Mouse (Mus musculus): Measurements from ENCODE around the gene Prkag1.

Gene Prkag1

DNA sequence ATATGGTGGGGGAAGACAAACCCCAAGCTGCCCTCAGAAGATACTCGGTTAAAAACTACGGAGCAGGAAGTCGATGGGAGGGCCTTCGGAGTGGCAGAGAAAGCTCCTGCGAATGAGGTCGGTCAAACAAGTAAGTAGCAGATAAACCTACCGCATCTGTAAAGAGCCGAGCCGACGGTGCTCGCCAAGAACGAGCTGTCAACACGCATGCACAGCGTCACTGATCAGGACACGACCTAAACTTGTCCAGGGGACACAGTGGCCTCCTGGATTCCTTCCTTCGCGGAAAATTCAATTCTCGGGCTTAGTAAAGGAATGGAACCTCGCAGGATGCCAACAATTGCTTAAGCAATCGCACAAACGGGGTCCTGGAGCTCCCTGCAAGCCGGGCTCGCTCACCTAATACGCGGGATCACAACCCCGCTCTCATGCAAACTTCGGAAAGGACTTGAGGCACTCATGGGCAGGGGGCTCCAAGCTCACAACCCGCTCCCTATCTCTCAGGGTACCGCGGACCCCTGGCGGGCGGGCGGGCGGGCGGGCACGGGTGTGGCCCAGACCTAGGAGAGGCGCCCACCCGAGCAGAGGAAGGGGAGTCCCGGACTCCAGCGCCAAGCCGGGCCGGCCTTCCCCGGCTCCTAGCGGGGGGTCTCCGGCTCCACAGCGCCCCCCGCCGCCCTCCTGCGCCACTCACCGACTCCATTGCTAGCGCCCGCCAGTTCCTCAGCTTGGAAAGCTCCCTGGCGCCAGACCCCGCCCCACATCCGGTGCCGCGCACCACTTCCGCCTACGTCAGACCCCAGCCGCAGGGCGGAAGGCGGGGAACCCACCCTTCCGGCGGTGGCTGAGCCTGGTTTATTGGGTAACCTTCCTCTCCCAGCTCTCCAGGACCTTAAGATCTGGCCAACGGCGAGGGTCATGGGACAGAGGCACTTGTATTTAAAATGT, at the start of gene Prkag1:
Gene Prkag1 (minus strand): TSS at position 786 of the 948 bp plus-strand sequence.
- peak; percentile 97 for DNase-seq (ENCODE audit: low spot score in 2 of 2)

DNA sequence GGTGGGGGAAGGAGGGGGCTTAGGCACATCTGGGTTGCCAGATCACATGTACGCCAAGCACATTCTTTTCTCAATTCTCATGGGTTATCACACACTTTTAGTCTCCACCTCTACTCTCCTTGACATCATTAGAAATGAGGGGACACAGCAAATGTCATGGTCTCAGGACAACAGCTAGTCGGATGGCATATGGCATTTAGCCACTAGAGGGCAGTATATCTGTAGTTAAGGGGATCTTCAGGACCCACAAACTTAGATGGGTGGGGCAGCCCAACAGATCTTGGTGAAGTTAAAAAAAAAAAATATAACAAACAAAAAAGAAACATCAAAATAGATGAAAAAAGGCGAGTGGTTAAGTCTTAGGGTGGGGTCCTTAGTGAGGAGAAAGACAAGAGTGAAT, 46.0 kb upstream of the Prkag1 start:
- peak in 1 of 2 experiments; percentile 77 for DNase-seq (ENCODE audit: low spot score in 2 of 2)

DNA sequence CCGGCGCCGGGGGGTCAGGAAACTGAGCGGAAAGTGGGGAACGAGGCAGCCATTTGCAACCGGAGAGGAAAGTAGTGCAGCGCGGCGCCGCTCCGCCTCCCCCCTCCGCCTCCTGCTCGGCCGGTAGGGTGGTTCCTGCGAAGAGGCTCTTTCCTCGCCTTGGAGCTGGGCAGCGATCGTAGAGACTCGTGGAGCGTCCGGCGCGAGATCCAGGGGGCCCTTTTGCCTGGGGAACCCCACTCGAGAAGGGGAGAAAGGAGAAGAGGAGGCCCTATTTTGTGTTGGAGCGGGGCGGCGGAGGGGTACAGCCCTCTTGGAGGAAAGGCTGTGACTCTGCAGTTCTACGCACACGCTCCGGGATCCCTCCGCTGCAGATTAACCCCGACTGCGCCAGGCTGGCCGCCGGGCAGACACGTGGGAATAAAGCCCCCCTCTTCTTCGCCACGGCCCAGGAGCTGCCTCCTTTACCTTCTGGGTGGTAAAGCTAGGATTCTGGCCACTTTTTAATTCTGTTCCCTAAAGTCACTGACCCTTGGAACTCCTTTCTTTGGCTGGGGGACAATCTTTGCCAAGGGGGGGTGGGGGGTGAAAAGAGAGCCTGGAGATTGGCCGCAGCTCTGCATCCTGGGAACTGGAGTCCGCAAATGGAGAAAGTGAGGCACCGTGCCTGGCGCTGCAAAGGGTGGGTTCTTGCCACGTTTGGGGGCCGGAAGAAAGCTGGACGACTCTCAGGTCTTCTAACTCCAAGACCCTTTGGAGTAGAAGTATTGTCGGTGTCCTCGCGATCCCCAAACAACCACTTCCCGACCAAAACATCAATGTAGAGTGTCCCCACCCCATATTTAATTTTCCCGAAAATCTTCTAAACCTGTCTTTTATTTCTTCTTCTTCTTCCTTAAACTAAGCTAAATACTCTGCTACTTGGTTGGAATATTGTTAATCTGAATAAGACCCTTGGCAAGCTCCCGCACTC, 40.9 kb upstream of the Prkag1 start:
- peak; percentile 90 to 95 for DNase-seq (ENCODE audit: low spot score in 2 of 2)

DNA sequence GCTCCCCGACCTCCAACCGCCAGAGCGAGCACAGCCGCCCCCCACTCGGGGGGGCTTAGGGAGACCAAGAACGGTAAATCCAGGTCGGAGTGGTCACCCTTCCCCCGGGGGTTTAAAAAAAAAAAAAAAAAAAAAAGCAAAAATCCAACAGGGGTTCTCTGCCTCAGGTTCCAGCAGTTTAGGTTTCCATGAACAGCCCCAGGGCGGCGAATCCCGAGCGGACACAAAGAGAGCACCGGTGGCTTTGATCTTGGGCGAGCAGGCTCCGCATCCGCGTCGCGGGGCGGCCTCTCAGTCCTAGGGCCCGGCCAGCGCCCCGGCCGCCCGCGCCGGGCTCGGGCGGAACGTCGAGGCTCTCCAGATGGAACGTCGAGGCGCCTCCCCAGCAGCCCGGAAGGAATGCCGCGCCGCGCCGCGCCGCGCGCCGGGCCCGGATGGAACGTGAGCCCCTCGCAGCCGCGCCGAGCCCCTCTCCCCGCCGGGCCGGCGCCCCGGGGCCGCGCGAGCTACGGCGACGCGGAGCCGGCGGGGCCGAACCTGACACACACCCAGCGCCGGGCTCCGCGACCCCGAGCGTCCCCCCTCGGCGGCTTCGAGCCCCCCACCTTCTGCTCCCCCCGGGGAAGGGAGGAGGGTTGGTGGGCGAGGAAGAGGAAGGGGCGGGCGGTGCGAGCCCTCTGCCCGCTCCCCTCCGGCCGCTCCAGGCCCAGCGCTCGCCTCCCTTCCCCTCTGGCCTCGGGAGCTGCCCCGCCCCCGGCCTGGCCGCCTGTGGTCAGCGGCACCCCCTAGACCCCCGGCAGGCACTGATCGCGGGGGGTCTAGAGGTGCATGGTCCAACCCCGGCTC, 40.0 kb upstream of the Prkag1 start, which contains the start of gene Kmt2d:
Gene Kmt2d (minus strand): TSS at position 135 of the 846 bp plus-strand sequence.
- DNase-seq (ENCODE audit: low spot score in 2 of 2) = no peak

DNA sequence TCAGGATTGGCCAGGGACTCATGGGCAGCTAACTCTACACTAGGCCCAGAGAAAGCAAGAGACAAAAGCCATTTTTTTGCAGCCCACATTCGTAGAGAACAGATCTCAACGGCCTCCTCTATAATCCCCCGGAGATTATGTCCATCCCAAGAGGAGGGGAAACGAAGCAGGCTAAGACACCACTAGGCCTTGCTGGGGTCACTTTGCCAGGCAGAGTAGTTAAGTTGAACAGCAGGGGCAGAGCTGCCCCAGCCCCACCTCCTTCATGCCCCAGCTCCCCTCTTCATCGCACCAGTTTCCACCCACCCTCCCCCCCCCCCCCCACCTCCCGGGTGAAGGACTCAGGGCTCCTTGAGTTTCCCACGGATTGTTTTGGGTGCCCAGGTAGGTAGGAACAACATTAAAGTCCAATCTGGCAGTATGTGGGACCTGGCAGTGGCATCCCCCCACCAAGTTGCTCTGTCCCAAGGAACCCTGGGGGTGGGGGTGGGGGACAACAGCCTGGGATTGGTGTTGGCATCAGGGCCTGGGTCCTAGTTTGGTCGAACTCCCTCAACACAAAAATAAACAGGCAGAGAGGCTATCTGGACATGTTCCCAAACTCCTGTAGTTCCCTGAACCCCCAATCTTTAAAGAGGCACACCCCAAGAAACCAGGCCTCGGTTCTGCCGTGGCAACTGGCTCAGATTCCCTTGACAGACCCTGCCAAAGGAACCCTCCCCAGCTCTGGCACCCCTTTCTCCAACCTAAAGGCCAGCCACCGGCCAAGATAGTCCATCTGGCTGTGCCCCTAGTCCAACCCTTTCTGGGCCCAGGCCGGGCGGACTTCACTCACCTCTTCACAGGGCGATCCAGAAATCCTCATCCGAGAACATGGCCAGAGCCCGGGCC, 39.1 kb upstream of the Prkag1 start:
- DNase-seq (ENCODE audit: low spot score in 2 of 2) = no peak

DNA sequence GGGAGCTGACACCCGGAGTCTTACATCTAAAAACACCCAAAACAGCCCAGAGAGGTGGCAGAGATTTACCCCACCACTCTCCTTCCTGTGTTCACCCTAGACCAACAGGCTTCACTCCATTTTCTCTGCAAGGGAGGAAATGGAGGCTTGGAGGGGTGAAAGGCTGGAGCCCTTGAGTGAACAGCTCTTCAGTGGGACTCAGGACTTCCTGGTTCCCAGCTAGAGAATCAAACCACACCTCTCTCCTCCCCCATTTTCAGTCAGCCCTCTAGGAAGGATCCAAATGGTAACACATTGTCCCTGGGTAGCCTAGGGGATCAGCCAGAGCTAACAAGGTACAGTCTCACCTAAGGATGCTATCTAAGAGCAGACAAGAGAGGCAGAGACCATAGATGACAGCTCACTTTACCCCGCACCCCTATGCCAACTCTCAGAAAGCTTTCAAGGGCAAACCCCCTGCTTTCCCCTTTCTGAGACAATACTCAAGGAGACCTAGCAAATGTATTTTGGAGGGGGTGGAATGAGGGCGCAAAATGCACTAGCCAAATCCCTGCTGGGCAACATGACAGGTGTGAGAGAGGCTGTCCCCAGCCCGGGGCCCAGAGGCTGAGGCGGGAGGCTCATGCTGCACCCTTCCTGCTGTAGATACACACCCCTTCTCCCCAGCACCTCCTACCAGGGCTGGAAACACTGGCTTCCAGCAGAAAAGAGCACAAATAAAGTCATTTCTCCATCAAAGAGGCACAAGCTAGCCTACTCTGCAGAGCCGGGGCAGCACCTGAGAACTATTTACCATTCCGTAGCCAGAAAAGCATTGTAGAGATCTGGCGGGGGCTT, 38.2 kb upstream of the Prkag1 start:
- DNase-seq (ENCODE audit: low spot score in 2 of 2) = no peak

DNA sequence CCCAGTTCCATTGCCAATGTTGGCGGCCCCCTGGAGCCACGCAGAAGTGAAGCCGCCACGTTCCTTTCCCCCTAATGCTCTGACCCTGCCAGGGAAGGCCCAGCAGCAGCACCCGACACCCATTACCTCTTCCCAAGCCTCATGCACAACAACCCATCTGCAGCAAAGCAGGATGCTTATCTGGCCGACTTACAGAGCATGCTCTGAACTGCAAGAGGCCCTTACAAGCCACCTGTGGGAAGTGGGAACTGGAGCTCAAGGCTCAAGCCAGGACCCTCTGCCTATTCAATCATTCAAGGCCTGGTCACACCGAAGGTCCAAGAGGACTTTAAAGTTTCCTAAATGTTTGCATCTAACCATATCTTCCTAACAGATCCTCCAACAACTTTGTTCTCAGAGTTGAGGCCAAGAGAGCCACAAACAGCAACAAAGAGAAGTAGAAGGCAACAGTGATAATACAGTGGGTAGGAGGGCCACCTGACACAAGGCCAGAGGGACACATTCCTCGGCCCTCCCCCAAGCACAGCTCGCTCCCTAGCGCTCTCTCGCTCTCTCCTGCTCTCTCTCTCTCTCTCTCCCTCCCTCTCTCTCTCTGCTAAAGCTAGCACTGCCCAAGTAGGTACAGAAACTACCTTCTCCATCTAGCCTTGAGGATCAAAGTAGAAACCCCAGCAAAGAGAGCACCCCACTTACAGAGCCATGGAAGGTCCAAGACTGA, 37.2 kb upstream of the Prkag1 start:
- DNase-seq (ENCODE audit: low spot score in 2 of 2) = no peak

DNA sequence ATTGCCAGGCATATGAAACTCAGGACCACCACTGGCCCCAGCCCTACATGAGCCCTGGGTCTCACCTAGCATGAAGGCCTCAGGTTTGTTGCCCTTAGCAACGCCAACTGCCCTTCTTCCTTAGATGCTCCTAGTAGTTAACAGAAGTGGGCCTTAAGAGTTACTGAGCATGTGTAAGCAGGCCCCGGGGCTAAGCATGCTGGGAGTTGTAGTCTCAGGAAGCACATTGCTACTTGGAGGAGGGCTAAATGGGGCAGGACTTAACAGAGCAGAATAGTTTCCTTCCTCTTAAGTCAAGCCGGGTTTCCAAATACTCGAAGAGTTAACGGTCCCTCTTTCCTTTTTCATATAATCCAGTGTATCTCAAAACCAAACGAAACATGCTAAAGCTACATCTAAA, 36.0 kb upstream of the Prkag1 start:
- peak; percentile 74 to 79 for DNase-seq (ENCODE audit: low spot score in 2 of 2)

DNA sequence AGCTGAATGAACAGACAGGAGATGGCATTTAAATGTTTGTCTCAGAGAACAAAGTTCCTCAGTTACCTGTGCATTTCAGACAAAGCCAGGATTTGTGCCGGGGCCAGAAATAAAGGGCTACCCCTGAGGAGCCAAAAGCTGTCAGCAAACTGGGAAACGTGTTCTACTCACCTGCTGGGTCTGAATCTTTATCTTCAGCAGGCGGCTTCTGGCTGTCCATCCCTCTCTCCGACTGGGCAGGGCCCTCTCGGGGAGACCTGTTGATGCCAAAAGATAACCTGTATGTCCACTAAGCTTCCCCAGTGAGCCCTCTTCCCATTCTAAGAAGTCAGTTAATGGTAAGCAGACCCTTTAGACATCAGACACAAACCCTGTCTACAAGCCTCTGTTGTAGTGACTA, 35.2 kb upstream of the Prkag1 start:
- no peak for DNase-seq (ENCODE audit: low spot score in 2 of 2)

DNA sequence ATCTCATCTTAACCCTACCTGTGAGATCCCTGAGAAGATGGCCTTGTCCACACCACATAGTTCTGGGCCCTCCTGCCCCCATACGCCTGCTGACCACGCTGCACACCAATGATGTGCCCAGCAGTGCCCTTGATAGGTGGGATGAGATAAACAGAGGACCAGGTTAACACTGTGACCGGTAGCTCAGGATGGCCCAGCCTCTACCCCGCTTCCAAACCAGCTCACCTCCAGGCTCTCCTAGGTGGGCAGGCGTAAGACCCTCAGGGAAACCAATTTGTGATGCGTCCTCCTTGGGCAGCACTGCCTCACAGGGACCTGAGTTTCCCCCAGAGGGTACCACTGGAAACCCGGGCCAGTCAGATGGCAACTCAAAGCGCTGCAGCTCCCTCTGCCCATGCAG, 34.5 kb upstream of the Prkag1 start:
- no peak for DNase-seq (ENCODE audit: low spot score in 2 of 2)

DNA sequence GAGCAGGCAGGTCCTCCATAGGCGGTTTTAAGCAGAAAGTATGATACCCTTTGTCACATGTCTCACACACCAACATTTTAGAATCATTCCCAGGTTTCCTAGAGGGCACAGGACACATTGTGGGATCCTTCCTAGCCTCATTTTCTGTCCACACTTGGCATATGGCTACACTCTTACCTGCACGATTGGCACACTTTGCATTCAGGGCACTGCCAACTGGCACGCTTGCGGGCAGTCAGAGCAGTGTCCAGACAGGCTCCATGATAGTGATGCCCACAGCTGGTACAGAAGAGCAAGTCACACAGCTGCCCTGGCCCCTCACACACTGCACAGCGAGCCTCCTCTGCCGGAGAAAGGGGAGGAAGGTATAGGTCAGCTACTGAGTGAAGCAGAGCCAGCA, 33.6 kb upstream of the Prkag1 start:
- DNase-seq (ENCODE audit: low spot score in 2 of 2) = no peak

DNA sequence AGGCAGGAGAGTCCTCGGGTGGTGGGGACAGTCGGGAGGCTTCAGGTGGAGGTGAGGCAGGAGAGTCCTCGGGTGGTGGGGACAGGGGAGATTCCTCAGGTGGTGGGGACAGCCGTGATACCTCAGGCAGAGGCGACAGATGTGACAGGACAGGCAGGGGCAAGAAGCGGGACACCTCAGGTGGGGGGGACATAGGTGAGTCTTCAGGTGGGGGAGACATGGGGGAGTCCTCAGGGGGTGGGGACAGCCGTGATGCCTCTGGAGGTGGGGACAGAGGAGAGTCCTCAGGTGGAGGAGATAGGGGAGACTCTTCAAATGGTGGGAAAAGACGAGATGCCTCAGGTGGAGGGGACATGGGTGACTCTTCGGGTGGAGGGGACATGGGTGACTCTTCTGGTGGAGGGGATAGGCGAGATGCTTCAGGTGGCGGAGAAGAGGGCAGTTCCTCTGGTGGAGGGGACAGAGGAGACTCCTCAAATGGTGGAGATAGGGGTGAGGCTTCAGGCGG, 32.2 kb upstream of the Prkag1 start:
- no peak for DNase-seq (ENCODE audit: low spot score in 2 of 2)

DNA sequence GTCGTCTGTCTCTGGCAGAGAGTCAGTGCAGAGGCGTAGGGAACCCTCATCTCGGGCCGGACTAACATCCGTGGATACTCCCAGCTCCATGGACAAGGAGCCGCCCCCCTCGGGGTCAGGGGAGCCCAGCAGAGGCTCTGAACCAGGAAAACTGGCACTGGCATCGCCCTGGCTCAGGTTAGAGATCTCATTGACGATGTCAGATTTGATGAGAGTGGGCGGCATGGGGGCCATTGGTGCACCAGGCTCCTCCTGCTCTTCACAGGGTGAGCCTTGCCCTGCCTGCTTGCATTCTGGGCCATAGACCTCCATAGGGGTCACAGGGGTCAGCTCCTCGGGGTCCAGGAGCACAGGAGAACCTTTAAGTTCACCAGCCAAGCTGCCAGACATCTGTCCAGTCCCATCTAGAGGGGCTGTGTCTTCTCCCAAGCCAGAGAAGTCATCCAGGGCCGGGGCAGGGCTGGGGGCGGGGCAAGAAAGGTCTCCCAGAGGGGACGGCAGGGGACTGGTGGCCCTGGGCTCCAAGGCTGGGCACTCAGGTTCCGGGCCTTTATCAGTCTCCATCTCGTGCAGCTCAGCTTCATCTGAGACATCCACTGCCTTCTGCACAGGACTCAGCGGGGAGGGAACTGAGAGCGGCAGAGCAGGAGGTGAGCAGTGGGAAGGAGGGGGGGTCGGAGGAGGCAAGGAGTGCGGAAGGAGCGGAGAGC, 30.5 kb upstream of the Prkag1 start:
- DNase-seq (ENCODE audit: low spot score in 2 of 2) = no peak

DNA sequence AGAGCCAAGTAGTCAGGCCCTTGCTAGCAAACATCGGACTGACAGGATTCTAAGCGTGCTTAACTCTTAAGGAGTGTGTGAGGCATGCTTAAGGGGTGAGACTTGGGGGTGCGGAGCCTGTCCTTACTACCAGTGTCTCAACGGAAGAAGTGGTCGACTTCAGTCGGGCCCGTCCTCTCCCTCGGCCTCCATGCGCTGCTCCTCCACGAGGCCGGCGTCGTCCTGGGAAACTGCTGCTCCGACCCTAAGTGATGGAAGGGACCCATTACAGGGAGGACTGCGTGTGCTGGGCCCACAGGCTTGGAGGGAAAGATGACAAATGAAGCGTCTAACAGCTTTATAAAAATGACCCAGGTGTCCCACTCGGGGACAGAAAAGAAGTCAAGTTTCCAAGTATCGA, 29.6 kb upstream of the Prkag1 start:
- DNase-seq (ENCODE audit: low spot score in 2 of 2) = no peak

DNA sequence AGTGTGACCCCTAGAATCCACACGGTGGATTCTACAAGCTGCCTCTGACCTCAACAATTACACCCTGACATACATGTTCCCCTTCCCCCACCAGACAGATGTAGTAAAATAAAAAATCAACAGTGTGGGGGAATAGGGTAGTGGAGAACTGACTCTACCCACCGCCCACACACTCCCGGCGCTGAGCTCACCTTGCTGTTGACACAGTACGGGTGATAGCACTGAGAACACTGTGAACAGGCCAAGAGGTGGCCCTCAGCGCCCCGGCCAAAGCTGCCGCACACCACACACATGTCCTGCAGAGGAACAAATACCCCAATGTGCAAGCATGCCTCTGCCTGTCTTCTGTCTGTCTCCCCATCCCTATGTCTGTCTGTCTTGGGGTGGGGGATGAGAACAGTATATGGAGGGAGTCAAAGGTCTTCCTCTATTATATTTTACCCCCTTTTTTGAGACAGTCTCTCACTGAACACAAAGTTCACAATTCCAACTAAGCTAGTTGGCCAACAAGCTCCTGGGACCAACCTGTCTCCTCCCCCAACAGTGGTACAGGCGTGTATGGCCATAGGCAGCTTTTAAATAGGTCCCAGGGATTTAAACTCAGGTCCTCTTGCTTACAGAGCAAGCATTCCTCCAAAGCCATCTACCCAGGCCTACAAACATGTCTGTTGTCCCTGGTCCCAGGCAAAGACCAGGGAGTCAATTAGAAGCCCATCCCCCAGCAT, 28.2 kb upstream of the Prkag1 start:
- DNase-seq (ENCODE audit: low spot score in 2 of 2) = no peak

DNA sequence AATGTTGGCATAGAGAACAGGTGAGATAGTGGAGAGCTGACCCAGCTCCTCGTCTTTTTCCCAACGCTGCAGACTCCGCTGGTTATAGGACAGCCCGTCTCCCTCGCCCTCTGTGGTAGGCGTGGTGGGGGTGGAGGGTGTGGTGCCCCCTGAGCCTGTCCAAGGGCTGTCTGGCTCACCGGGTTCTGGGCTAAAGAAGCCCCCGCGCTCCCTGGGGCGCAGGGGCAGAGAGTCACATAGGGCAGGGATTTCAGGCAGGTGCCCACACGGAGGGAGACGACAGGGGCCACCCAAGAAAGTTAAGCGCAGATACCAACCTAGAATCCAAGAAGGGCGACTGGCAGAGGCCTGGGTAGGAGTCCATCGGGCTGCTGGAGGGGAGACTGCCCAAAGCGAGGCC, 22.9 kb upstream of the Prkag1 start:
- DNase-seq (ENCODE audit: low spot score in 2 of 2) = no peak
